Mouse (Mus musculus) heart, embryonic 13.5 days (tissue): ENCODE measurements around the gene Fmo3. TPM values are rescaled to one million over a fixed set of nuclear protein-coding genes. Genes with fewer than 3 reads are reported as not detected.

Source experiments
- ATAC-seq: fragments of 200-750 bp; cut with Nextera tagmentation; 2 replicates; pipeline ENCODE4 v1.8.0; 2017; ENCODE audit warnings: moderate TSS enrichment; ENCODE audit not compliant: insufficient number of reproducible peaks, low FRiP score, low TSS enrichment; ENCODE audit errors: extremely low read depth
- H3K27ac ChIP-seq: fragments of 300-500 bp; sonication (generic); replicated peaks from 2 replicates; pipeline ENCODE4 v1.5.1; 2015; ENCODE audit warnings: moderate library complexity, mild to moderate bottlenecking, inconsistent platforms
- H3K27me3 ChIP-seq: fragments of 300-500 bp; sonication (generic); replicated peaks from 2 replicates; pipeline ENCODE4 v1.6.1; 2015; ENCODE audit warnings: mild to moderate bottlenecking, inconsistent platforms
- H3K36me3 ChIP-seq: fragments of 300-500 bp; sonication (generic); 2 replicates; pipeline ENCODE4 v1.6.1; 2015; ENCODE audit warnings: mild to moderate bottlenecking, inconsistent platforms
- H3K4me1 ChIP-seq: fragments of 300-500 bp; sonication (generic); 2 replicates; pipeline ENCODE4 v1.6.1; 2015; ENCODE audit warnings: inconsistent platforms
- H3K4me2 ChIP-seq: fragments of 300-500 bp; sonication (generic); 2 replicates; pipeline ENCODE4 v1.6.1; 2015; ENCODE audit warnings: inconsistent platforms, mild to moderate bottlenecking, moderate library complexity
- H3K4me3 ChIP-seq: fragments of 300-500 bp; sonication (generic); 2 replicates; pipeline ENCODE4 v1.5.1; 2015; ENCODE audit warnings: moderate library complexity, mild to moderate bottlenecking, inconsistent platforms
- H3K9ac ChIP-seq: fragments of 300-500 bp; sonication (generic); 2 replicates; pipeline ENCODE4 v1.6.1; 2015; ENCODE audit warnings: inconsistent platforms, mild to moderate bottlenecking, moderate library complexity
- H3K9me3 ChIP-seq: fragments of 300-500 bp; sonication (generic); 2 replicates; pipeline ENCODE4 v1.6.1; 2016; ENCODE audit warnings: inconsistent platforms
- WGBS: fragments of 180-500 bp; shearing (Covaris S2); methylation state at CpG from one replicate; pipeline ENCODE4 v1.1.7; 2015; ENCODE audit warnings: mixed read lengths; 5-methylcytosine and 5-hydroxymethylcytosine counted together
- polyA plus RNA-seq: library from polyadenylated mRNA; unstranded; fragments of >200 nt; fragmentation: Nextera tagmentation; extraction: Ambion mirVana; gene quantifications from 2 replicates; pipeline ENCODE4 v1.2.1, GENCODE M21; 2015

The Fmo3 gene
- polyA plus RNA-seq, 1 experiment from 2014 or later = not detected

- Histone ChIP-seq H3K27ac (no peak overlapping the region), H3K4me2 (no peak overlapping the region), H3K27me3 (no peaks in the 10 kb centered on the region), H3K9me3 (no peaks in the 10 kb centered on the region), H3K4me3 (no peak overlapping the region), H3K9ac (no peak overlapping the region), H3K4me1 (peaks cover 2% of the 10 kb centered on the region; the same call in 1 of the 2 replicates), H3K36me3 (no peaks in the 10 kb centered on the region)
- WGBS = 80% methylated on average over 6 of the region's 6 CpGs
- ATAC-seq = no peak
These were observed 36.4 kb downstream of the Fmo3 start for GRCm38 (mm10) chr1:162947934-162948333.

- Histone ChIP-seq H3K27me3 (no peaks in the 10 kb centered on the region), H3K4me3 (no peak overlapping the region), H3K9ac (no peak overlapping the region), H3K27ac (no peak overlapping the region), H3K4me2 (no peak overlapping the region), H3K4me1 (no peaks in the 10 kb centered on the region), H3K36me3 (no peaks in the 10 kb centered on the region), H3K9me3 (no peaks in the 10 kb centered on the region)
- ATAC-seq = no peak
- WGBS = 77% methylated on average over 4 of the region's 4 CpGs
These were observed 37.3 kb downstream of the Fmo3 start for GRCm38 (mm10) chr1:162946837-162947558.

GRCm38 (mm10) chr1:162943700-162944099 lies 40.6 kb downstream of the Fmo3 start:
- Histone ChIP-seq H3K27me3 (no peaks in the 10 kb centered on the region), H3K9ac (no peak overlapping the region), H3K27ac (no peak overlapping the region), H3K4me2 (no peak overlapping the region), H3K9me3 (no peaks in the 10 kb centered on the region), H3K36me3 (no peaks in the 10 kb centered on the region), H3K4me3 (no peak overlapping the region), H3K4me1 (no peaks in the 10 kb centered on the region)
- ATAC-seq = no peak
- 66% methylated on average over 6 of the region's 6 CpGs for WGBS

GRCm38 (mm10) chr1:162938696-162939351 lies 45.5 kb downstream of the Fmo3 start:
- H3K9me3 ChIP-seq = no peaks in the 10 kb centered on the region
- no peaks in the 10 kb centered on the region for H3K36me3 ChIP-seq
- no peaks in the 10 kb centered on the region for H3K27me3 ChIP-seq
- WGBS = 64% methylated on average over 4 of the region's 4 CpGs
- peak overlapping the region; percentile 5; the same call in 1 of the 2 replicates for H3K27ac ChIP-seq
- no peak overlapping the region for H3K9ac ChIP-seq
- no peak overlapping the region for H3K4me3 ChIP-seq
- no peaks in the 10 kb centered on the region for H3K4me1 ChIP-seq
- peak; percentile 31; the same call in 1 of the 2 replicates for ATAC-seq
- H3K4me2 ChIP-seq = no peak overlapping the region

- H3K4me1 ChIP-seq = no peaks in the 10 kb centered on the region
- no peaks in the 10 kb centered on the region for H3K36me3 ChIP-seq
- no peaks in the 10 kb centered on the region for H3K27me3 ChIP-seq
- peak overlapping the region; percentile 5; the same call in 1 of the 2 replicates for H3K27ac ChIP-seq
- no peak for ATAC-seq
- no peak overlapping the region for H3K9ac ChIP-seq
- no peak overlapping the region for H3K4me3 ChIP-seq
- no peak overlapping the region for H3K4me2 ChIP-seq
- WGBS = 66% methylated on average over 5 of the region's 5 CpGs
- no peaks in the 10 kb centered on the region for H3K9me3 ChIP-seq
These were observed 46.2 kb downstream of the Fmo3 start for GRCm38 (mm10) chr1:162937970-162938695.

- 74% methylated on average over 6 of the region's 6 CpGs for WGBS
- no peak within 1 kb of the TSS for H3K4me3 ChIP-seq
- H3K9me3 ChIP-seq = no peaks in the 10 kb centered on the region
- H3K27me3 ChIP-seq = no peaks in the 10 kb centered on the region
- H3K27ac ChIP-seq = peak within 1 kb of the TSS; percentile 5; the same call in 1 of the 2 replicates
- H3K9ac ChIP-seq = no peak within 1 kb of the TSS
- H3K36me3 ChIP-seq = no peaks in the 10 kb centered on the region
- ATAC-seq = no peak
- H3K4me1 ChIP-seq = no peaks in the 10 kb centered on the region
- no peak within 1 kb of the TSS for H3K4me2 ChIP-seq
These were observed 46.9 kb downstream of the Fmo3 start, which contains the start of gene Fmo6 for GRCm38 (mm10) chr1:162937415-162937814. TSS of gene Fmo6 (minus strand) at chr1:162937515.

GRCm38 (mm10) chr1:162934374-162935012 lies 49.8 kb downstream of the Fmo3 start:
- H3K9ac ChIP-seq = no peak overlapping the region
- H3K4me3 ChIP-seq = no peak overlapping the region
- 66% methylated on average over 4 of the region's 4 CpGs for WGBS
- no peak overlapping the region for H3K27ac ChIP-seq
- H3K9me3 ChIP-seq = no peaks in the 10 kb centered on the region
- no peak overlapping the region for H3K4me2 ChIP-seq
- H3K27me3 ChIP-seq = no peaks in the 10 kb centered on the region
- H3K4me1 ChIP-seq = no peaks in the 10 kb centered on the region
- no peaks in the 10 kb centered on the region for H3K36me3 ChIP-seq
- no peak for ATAC-seq

GRCm38 (mm10) chr1:162932386-162932785 lies 51.9 kb downstream of the Fmo3 start:
- 76% methylated on average over 4 of the region's 4 CpGs for WGBS
- Histone ChIP-seq H3K4me1 (no peaks in the 10 kb centered on the region), H3K4me2 (no peak overlapping the region), H3K4me3 (no peak overlapping the region), H3K9me3 (no peaks in the 10 kb centered on the region), H3K9ac (no peak overlapping the region), H3K27ac (no peak overlapping the region), H3K36me3 (no peaks in the 10 kb centered on the region), H3K27me3 (no peaks in the 10 kb centered on the region)
- no peak for ATAC-seq

- Histone ChIP-seq H3K27ac (no peak overlapping the region), H3K27me3 (no peaks in the 10 kb centered on the region), H3K4me1 (no peaks in the 10 kb centered on the region), H3K36me3 (no peaks in the 10 kb centered on the region), H3K9ac (no peak overlapping the region), H3K4me3 (no peak overlapping the region), H3K9me3 (no peaks in the 10 kb centered on the region), H3K4me2 (no peak overlapping the region)
- ATAC-seq = no peak
- WGBS = 74% methylated on average over 5 of the region's 5 CpGs
These were observed 52.4 kb downstream of the Fmo3 start for GRCm38 (mm10) chr1:162931880-162932279.

- Histone ChIP-seq H3K27me3 (no peaks in the 10 kb centered on the region), H3K36me3 (no peaks in the 10 kb centered on the region), H3K4me3 (no peak overlapping the region), H3K9ac (no peak overlapping the region), H3K4me2 (no peak overlapping the region), H3K4me1 (no peaks in the 10 kb centered on the region), H3K27ac (no peak overlapping the region), H3K9me3 (no peaks in the 10 kb centered on the region)
- ATAC-seq = no peak
- 50% methylated on average over 4 of the region's 4 CpGs for WGBS
These were observed 52.9 kb downstream of the Fmo3 start for GRCm38 (mm10) chr1:162931310-162931875.

GRCm38 (mm10) chr1:162930631-162931030 lies 53.7 kb downstream of the Fmo3 start:
- no peak overlapping the region for H3K4me2 ChIP-seq
- no peak for ATAC-seq
- H3K27me3 ChIP-seq = no peaks in the 10 kb centered on the region
- H3K4me1 ChIP-seq = no peaks in the 10 kb centered on the region
- no peaks in the 10 kb centered on the region for H3K9me3 ChIP-seq
- whole genome bisulfite sequencing = 41% methylated on average over 2 of the region's 2 CpGs
- no peak overlapping the region for H3K27ac ChIP-seq
- no peak overlapping the region for H3K4me3 ChIP-seq
- H3K36me3 ChIP-seq = no peaks in the 10 kb centered on the region
- H3K9ac ChIP-seq = no peak overlapping the region
